Mouse (Mus musculus) liver, adult 2 months (tissue): ENCODE measurements around the gene Lsr. TPM values are rescaled to one million over a fixed set of nuclear protein-coding genes. Genes with fewer than 3 reads are reported as not detected.

Experiments
- DNase-seq: peaks from one replicate; pipeline ENCODE4 v3.0.0-alpha.2; 2011; ENCODE audit warnings: low read depth, low spot score; ENCODE audit errors: extremely low read depth
- H3K27ac ChIP-seq: fragments of 200-500 bp; replicated peaks from 2 replicates; pipeline ENCODE4 v1.5.1; 2012; ENCODE audit warnings: low read depth, mild to moderate bottlenecking, control low read depth, inconsistent platforms, low read length; ENCODE audit not compliant: insufficient read depth
- H3K27me3 ChIP-seq: fragments of 200-500 bp; 2 replicates; pipeline ENCODE4 v1.6.1; 2012; ENCODE audit warnings: mild to moderate bottlenecking, moderate library complexity, low read length, inconsistent platforms; ENCODE audit not compliant: control insufficient read depth, insufficient read depth
- H3K36me3 ChIP-seq: fragments of 200-500 bp; 2 replicates; pipeline ENCODE4 v1.6.1; 2012; ENCODE audit warnings: low read length, inconsistent platforms; ENCODE audit not compliant: control insufficient read depth, insufficient read depth
- H3K4me1 ChIP-seq: fragments of 200-500 bp; 2 replicates; pipeline ENCODE4 v1.6.1; 2011; ENCODE audit warnings: low read length; ENCODE audit not compliant: control insufficient read depth, insufficient read depth
- H3K4me3 ChIP-seq: fragments of 200-500 bp; 2 replicates; pipeline ENCODE4 v1.5.1; 2011; ENCODE audit warnings: low read depth, mild to moderate bottlenecking, control low read depth, low read length, moderate library complexity; ENCODE audit not compliant: insufficient read depth
- H3K79me2 ChIP-seq: fragments of 200-500 bp; 2 replicates; pipeline ENCODE4 v1.6.1; 2012; ENCODE audit warnings: inconsistent platforms, mild to moderate bottlenecking, low read length, moderate library complexity; ENCODE audit not compliant: control insufficient read depth, insufficient read depth
- H3K9ac ChIP-seq: fragments of 200-500 bp; 2 replicates; pipeline ENCODE4 v1.6.1; 2012; ENCODE audit warnings: low read depth, mild to moderate bottlenecking, control low read depth, inconsistent platforms, low read length
- CTCF ChIP-seq: fragments of 200-500 bp; IDR thresholded peaks from 2 replicates; pipeline ENCODE4 v1.5.1; 2011; ENCODE audit warnings: low read depth, low read length, control low read depth
- POLR2A ChIP-seq: fragments of 200-500 bp; IDR thresholded peaks from 2 replicates; pipeline ENCODE4 v1.6.1; 2011; ENCODE audit warnings: low read length, control low read depth; ENCODE audit not compliant: insufficient read depth; ENCODE audit errors: extremely low read depth
- WGBS: fragments of 180-500 bp; shearing (Covaris S2); methylation state at CpG from one replicate; pipeline ENCODE4 v1.1.7; 2018; 5-methylcytosine and 5-hydroxymethylcytosine counted together
- polyA plus RNA-seq: library from polyadenylated mRNA; depleted of rRNA; stranded (reverse); fragments of >200 nt; gene quantifications from 2 replicates; pipeline ENCODE4 v1.2.3, GENCODE M21; 2012
- total RNA-seq: library from RNA; depleted of rRNA; stranded (reverse); fragments of >200 nt; gene quantifications from 2 replicates; pipeline ENCODE4 v1.2.3, GENCODE M21; 2014

The Lsr gene
- total and polyA plus RNA-seq, 2 experiments = 75.7 to 362 TPM

- H3K27me3 ChIP-seq = no peaks in the 10 kb centered on the region
- 78% methylated on average over 4 of the region's 4 CpGs for WGBS
- H3K4me1 ChIP-seq = peaks cover 50% of the 10 kb centered on the region
- peaks cover 8% of the 10 kb centered on the region; the same call in 1 of the 2 replicates for H3K36me3 ChIP-seq
- TF ChIP-seq CTCF (no peak), POLR2A (no peak)
- H3K4me3 ChIP-seq = no peak overlapping the region
- peak overlapping the region; percentile 41 for H3K9ac ChIP-seq
- no peak for DNase-seq
- peak overlapping the region; percentile 42 for H3K27ac ChIP-seq
- H3K79me2 ChIP-seq = peaks cover 20% of the 10 kb centered on the region
Observed at GRCm38 (mm10) chr7:30969174-30969573, 4.1 kb downstream of the Lsr start.

GRCm38 (mm10) chr7:30968611-30969010 is 4.7 kb downstream of the Lsr start:
- WGBS = 22% methylated on average over 8 of the region's 8 CpGs
- H3K27me3 ChIP-seq = no peaks in the 10 kb centered on the region
- no peak for TF ChIP-seq CTCF
- no peak for TF ChIP-seq POLR2A
- H3K4me1 ChIP-seq = peaks cover 54% of the 10 kb centered on the region
- H3K27ac ChIP-seq = peak overlapping the region; percentile 42
- H3K9ac ChIP-seq = peak overlapping the region; percentile 35; the same call in 1 of the 2 replicates
- H3K36me3 ChIP-seq = peaks cover 9% of the 10 kb centered on the region; the same call in 1 of the 2 replicates
- DNase-seq = peak; percentile 85
- peaks cover 22% of the 10 kb centered on the region for H3K79me2 ChIP-seq
- no peak overlapping the region for H3K4me3 ChIP-seq

- Histone ChIP-seq H3K79me2 (peaks cover 8% of the 10 kb centered on the region), H3K27ac (peak overlapping the region; percentile 95), H3K36me3 (peaks cover 13% of the 10 kb centered on the region), H3K4me3 (no peak overlapping the region), H3K9ac (no peak overlapping the region), H3K4me1 (peaks cover 50% of the 10 kb centered on the region), H3K27me3 (no peaks in the 10 kb centered on the region)
- WGBS = 66% methylated on average over 3 of the region's 3 CpGs
- TF ChIP-seq POLR2A (no peak), CTCF (no peak)
- DNase-seq = no peak
Observed at GRCm38 (mm10) chr7:30966657-30967056, 6.6 kb downstream of the Lsr start.

DNA sequence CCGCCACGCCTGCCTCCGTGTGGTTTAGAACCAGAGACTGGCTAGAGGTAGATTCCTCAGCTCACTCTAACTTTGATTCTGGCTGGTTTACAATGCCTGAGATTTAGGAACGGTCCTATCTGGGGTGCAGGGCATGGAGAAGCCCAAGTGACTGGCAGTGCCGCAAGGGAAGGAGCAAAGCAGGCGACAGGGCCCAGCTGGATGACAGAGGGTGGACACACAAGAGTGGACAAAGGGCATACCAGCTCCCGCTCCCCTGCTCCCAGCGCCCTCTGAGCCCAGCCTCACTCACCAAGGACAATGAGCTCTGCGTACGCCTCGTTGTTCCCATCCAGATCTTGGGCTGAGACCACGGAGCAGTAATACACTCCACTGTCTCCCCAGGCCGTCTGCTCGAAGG is 7.6 kb downstream of the Lsr start:
- Histone ChIP-seq H3K4me1 (peaks cover 45% of the 10 kb centered on the region), H3K4me3 (peak overlapping the region; percentile 1; the same call in 1 of the 2 replicates), H3K27ac (peak overlapping the region; percentile 95), H3K27me3 (no peaks in the 10 kb centered on the region), H3K9ac (peak overlapping the region; percentile 76), H3K36me3 (peaks cover 19% of the 10 kb centered on the region), H3K79me2 (peaks cover 7% of the 10 kb centered on the region; the same call in 1 of the 2 replicates)
- peak; percentile 74 for DNase-seq
- 0 out of 2 replicates have a peak, but pooled peaks have one; percentile 2 for TF ChIP-seq POLR2A
- TF ChIP-seq CTCF = no peak
- 35% methylated on average over 14 of the region's 14 CpGs for WGBS

DNA sequence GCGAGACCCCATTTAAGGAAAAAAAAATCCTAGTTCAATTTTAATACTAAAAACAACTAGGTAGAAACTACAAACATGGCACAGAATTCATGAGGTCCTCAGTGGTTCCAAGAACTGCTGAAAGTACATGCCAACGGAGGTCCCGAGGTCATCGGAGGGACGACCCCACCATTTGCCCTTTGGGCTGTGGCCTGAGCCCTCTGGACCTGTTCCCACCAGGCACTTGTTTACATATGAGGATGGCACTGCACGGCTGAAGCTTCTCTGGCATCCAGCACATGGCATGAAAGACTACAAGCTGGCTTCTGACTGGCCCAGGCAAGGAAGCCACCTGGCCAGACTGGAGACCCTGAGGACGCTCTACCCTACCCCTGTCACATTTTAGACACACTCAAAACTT is 8.9 kb downstream of the Lsr start:
- peak; percentile 95 for DNase-seq
- H3K36me3 ChIP-seq = peaks cover 16% of the 10 kb centered on the region
- peaks cover 43% of the 10 kb centered on the region for H3K4me1 ChIP-seq
- H3K27ac ChIP-seq = peak overlapping the region; percentile 95
- no peaks in the 10 kb centered on the region for H3K27me3 ChIP-seq
- peak overlapping the region; percentile 68 for H3K9ac ChIP-seq
- TF ChIP-seq POLR2A = no peak
- TF ChIP-seq CTCF = no peak
- H3K79me2 ChIP-seq = peaks cover 7% of the 10 kb centered on the region; the same call in 1 of the 2 replicates
- H3K4me3 ChIP-seq = no peak overlapping the region
- 18% methylated on average over 7 of the region's 7 CpGs for WGBS

DNA sequence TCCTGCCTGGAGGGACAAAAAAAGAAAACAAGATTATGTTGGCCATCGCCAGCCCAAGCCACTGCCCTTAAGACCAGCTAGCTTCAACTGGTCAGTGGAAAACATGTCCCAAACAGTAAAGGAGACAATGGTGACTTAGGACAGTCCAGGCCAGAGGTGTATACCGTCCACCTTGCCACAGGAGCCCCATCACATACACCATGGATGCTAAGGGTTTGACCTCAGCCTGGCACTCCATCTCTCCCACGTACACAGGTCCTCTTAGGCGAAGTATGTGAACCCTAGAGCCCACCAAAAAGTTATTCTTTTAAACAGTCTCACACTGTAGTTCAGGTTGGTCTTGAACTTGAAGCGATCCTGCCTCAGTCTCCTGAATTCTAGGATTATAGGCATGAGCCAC is 10.4 kb downstream of the Lsr start:
- H3K4me3 ChIP-seq = no peak overlapping the region
- no peak overlapping the region for H3K9ac ChIP-seq
- H3K36me3 ChIP-seq = peaks cover 14% of the 10 kb centered on the region
- no peak for TF ChIP-seq CTCF
- TF ChIP-seq POLR2A = no peak
- no peak for DNase-seq
- peaks cover 3% of the 10 kb centered on the region; the same call in 1 of the 2 replicates for H3K79me2 ChIP-seq
- H3K4me1 ChIP-seq = peaks cover 47% of the 10 kb centered on the region
- H3K27me3 ChIP-seq = no peaks in the 10 kb centered on the region
- 85% methylated on average over 5 of the region's 5 CpGs for WGBS
- 0 out of 2 replicates have a peak overlapping the region, but pooled peaks have one; percentile 24 for H3K27ac ChIP-seq
